Mouse (Mus musculus) right cerebral cortex, postnatal 4 days (tissue): ENCODE results near the gene Washc2.

ENCODE experiments used
- DNase-seq: peaks from one replicate; pipeline ENCODE4 v3.0.0-alpha.2; 2022

The Washc2 gene

GRCm38 (mm10) chr6:116264018-116264651 is 56.3 kb downstream of the Washc2 start, which contains the start of gene Zfand4:
Zfand4 (plus strand) TSS chr6:116264222.
- DNase-seq: peak; percentile 93

GRCm38 (mm10) chr6:116264836-116265235 is 57.0 kb downstream of the Washc2 start:
- DNase-seq: no peak

DNA sequence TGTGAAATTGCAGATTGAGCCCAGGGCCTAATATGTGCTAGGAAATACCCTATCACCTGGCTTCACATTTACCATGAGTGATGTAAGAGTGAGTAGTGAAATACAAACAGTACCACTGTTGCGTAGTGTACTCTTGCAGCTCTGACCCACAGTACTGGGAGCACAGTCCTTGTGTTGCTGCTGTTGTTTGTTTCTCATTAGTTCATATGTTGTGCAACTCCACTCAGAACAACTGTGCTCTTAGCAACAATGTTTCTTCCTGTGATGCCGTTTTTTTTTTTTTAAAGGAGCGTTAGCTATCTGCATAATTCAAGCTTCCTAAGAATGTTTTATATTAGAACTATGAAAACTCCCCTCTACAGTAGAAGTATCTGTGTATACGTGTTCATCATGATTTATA is 57.8 kb downstream of the Washc2 start:
- DNase-seq: no peak

- peak; percentile 24 for DNase-seq
Measured at GRCm38 (mm10) chr6:116266273-116267109, 58.7 kb downstream of the Washc2 start.

DNA sequence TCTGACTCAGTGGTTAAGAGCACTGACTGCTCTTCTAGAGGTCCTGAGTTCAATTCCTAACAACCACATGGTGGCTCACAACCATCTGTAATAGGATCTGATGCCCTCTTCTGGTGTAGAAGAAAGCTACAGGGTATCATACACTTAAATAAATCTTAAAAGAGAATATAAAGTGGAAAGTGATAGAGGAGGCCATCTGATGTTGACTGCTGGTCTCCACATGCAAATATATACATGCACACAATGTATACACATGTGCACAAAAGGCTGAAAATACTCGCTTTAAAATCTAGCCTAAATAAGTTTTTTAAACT is 59.2 kb downstream of the Washc2 start:
- DNase-seq: no peak

DNA sequence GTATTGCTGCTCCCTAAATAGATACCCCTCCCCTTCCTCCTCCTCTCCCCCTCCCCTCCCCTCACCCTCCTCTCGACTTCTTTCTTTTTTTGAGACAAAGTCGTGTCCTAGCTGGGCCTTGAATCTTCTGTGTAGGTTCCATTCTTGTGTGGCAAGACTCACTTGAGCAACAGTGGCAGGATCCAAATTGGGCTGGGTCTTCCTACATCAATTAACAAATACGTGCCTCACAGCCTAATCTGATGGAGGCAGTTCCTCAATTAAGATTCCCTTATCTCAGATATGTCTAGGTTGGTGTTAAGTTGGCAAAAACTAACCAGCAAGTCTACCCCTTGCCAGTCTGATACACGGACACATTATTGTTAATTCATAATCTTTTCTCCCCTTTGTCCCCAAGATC is 67.9 kb downstream of the Washc2 start:
- DNase-seq: no peak

DNA sequence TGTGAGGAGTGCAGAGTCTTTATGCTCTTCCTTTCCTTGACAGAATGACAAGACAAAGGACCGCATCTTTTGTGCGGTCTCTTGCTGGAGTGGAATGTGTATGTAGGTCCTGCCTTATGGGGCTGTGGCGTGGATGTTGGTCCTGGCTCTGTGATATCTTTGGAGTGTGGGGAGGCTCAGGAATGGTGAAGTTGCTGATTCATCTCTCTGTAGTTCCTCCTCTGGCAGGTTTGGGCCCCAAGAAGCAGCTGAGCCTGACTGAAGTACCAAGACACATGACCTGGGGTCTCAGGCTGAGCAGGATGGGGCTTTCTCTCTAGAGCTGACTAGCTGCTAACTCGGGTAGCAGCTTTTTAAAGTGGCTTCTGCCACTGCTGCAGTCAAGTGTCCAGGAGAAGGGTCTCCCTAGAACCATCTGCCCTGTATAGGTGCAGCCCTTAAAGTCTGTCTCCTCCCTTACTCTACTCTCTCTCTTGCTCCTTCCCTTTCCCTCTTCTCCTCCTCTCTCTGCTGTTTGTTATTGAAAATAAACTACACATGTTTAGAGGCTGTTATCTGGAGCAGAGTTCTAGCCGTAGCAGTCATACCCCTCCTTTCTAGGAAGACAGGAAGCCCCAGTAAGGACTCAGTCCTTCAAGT is 71.0 kb downstream of the Washc2 start:
- DNase-seq: no peak

DNA sequence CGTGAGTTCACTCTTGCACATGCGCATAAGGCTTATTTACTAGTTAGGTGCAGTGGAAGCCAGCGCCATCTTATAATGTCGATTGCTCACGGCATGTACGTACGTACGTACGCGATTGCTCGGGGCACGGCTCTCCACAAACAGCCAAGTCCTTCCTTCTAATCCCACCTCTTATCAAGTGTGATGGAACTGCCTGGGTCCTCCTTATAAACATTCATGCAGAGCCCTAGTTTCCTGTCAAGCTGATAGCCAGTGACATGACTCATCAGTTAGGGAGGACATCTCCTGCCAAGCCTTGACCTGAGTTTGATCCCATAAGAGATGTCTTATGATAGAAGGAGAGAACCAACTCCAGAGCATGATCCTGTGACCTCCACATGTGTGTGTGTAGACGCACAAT is 73.2 kb downstream of the Washc2 start:
- no peak for DNase-seq

GRCm38 (mm10) chr6:116282546-116282945 is 74.7 kb downstream of the Washc2 start:
- DNase-seq: no peak

DNA sequence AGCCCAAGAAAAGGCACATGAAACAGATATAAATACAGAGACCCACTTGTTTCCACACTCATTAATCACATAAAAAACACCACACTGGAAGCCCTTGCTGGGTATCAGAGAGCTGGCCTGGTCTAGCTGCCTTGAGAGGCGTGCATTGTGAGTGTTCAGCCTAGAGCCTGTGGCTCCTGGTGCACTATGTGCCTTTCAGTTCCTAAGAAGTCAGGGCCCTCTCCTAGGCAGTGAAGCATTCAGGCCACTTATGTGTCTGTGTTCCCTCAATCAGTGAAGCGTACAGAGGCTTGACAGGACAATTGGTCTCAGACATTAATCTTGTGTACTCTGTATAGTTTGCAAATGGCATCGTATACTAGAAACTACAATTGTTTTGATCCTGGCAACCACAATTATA is 75.4 kb downstream of the Washc2 start:
- DNase-seq: no peak

DNA sequence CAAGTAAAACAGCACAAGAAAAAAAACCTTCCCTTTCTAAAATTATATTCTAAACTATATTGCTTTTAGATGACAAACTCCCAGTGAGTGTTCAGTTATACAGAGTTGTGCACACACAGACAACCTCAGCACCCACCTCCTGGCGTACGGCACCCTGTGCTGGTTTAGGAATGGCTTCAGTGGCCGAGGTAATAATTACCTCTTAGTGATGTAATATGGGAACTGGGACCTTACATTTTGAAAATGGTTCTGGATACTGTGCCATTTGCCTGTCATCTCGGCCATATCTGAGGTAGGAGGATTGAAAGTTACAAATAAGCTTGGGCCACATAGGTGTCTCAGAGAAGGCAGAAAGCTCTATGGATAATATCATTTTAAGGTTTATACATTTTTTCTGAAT is 78.5 kb downstream of the Washc2 start:
- DNase-seq: no peak

GRCm38 (mm10) chr6:116286870-116287575 is 79.2 kb downstream of the Washc2 start:
- DNase-seq: no peak

GRCm38 (mm10) chr6:116311411-116311810 is 103.6 kb downstream of the Washc2 start:
- DNase-seq: no peak
